Mouse (Mus musculus) A20 (cell line): ENCODE data around the gene Igfbp3.

Experiments
- DNase-seq: peaks from one replicate; pipeline ENCODE4 v3.0.0-alpha.2; 2011; ENCODE audit warnings: low read depth, low spot score

The Igfbp3 gene

DNA sequence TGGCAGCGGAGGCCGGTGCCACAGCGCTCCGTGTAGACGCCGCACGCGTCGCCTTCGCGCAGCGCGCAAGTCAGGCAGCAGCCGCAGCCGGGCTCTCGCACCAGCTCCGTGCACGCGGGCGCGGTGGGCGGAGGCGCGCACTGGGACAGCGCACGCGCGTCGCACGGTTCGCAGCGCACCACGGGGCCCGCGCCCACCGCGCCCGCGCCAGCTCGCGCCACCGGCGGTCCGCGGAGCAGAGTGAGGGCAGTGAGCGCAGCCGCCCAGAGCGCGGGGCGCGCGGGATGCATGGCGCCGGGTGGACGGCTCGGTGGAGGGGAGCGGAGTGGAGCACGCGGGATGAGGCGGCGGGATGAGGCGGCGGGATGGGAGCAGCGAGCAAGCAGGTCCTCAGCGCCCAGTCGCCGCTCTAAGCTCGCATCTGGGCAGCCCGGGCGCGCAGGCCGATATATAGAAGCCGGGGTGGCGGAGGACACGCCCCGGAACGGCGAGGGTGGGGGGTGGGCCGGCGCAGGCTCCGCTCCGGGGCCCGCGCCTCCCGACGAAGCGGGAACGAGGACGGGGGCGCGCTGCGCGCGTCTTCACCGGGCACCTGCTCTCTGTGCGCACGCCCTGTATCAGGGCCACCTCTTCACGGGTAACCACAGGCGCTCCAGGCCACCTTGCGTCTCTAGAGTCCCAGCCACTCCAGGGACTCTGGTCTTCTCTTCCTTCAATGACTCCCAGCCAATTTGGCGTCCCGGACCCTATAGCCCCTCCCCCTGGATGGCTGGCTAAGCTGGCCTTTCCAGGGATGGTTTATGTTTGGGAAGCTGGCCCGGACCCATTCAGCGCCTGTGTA, at the start of gene Igfbp3:
TSS of gene Igfbp3 (minus strand) at position 423 of the 841 bp plus-strand sequence.
- DNase-seq, result no peak

DNA sequence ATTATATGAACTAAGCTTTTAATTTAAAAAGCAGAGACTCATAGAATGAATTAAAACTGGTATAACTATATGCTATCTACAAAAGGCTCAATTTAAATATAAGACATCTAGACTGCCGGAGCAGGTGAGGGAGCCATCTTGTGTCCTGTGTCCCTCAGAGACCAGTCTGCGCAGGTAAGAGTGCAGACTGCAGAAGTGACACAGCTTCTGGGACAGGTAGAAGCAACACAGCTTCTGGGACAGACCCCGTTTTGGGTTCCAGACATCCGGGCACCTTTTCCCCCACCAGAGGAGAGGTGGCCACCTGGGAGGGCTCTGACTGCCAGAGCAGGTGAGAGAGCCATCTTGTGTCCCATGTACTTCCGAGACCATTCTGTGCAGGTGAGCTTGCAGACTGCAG, 37.1 kb upstream of the Igfbp3 start:
- DNase-seq, result no peak

DNA sequence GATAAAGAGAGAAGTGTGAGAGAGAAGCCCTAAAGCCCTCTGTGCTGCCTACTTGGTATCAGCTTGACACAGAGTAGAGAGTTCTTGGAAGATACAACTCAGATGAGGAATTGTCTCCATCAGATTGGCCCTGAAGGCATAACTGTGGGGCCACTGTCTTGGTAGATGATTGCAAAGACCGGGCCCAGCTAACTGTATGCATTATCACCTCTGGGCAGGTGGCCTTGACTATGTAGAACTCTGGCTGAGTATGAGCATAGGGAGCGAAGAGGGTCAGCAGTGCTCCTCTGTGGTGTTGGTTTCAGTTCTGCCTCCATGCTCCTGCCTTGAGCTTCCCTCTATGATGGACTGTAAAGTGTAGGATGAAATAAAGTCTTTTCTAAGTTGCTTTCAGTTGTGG, 36.7 kb upstream of the Igfbp3 start:
- no peak for DNase-seq

DNA sequence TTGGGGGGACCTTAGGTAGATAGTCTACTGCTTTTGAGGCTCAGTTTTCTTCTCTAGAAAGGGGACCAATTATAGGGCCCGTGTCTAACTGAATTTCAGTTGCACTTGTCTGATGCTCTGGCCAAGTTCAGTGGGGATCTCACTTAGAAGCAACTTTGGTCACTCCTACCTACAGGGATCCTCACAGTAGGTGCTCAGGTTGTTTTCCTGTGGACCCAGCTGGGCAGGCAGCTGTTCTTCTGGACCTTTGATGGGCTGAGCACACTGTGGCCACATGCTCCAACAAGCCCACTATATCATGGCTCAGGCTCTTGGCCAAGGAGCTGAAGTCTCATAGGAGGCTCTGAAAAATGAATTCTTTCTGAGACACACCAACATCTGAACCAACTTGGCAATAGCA, 31.1 kb upstream of the Igfbp3 start:
- DNase-seq, result no peak

DNA sequence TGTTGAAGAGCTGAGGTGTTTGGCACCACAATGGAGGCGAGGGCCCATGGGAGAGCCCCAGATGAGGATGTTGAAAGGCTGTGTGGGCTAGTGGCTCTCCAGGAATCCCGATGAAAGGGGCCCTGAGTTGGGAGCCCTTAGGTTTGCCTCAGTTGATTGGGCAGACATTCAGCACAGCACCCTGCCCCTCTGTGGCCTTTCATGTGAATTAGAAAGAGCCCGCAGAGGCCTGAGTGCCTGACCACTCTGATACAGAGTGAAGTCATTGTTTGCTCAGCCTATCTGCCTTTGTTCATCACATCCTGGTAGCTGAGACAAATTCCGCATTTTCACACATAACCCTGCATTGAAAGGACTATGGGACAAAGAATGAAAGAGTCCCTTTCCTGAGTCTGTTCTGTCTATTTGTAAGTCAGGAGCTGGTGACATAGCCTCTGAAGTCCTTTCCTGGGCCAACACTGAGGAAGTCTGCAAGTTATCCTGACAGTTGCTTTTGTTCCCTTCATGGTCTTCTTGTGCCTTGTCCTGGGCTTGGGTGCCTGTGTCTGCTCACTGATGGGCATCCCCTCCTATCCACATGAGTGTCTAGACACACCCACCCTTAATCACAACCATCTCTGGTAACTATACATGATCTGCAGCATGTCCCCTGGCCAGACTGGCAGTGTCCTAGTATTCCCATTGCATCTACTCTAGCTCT, 25.5 kb upstream of the Igfbp3 start:
- no peak for DNase-seq

DNA sequence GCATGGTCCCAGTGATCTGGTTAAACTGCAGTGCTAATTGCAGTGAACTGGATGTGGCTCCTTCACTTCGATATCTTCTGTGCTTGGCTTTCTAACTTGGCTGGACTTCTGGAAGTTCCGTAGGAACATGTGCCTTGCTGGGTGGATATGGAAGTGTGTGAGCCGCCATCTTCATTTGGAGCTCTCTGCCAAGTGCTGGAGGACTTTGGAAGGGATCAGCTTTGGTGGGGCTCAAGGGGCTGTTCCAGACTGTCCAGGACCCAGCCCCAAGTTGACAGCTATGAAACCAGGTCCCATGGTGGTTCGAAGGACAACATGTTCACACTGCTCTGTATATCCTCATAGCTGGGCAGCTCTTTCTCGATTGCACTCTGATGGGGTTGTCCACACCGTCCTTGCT, 24.8 kb upstream of the Igfbp3 start:
- DNase-seq, result no peak

DNA sequence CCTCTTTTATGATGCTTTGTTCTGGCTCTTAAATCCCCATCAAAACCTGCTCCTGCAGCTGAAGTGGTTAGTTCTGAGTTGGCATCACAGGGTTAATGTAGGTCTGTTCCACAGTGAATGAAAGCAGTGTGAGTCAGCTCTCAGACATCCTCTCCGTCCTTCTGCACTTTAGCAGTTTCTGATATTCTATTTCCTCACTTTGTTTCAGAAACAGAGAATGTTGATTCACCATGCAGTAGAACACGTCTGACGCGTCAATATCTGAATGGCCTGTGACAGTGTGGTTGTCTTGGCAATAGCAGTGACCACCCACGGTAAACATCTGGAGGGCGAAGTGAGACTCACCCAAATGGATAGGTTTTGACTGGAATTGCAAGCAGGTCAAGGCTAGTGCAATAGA, 24.0 kb upstream of the Igfbp3 start:
- DNase-seq, result no peak

DNA sequence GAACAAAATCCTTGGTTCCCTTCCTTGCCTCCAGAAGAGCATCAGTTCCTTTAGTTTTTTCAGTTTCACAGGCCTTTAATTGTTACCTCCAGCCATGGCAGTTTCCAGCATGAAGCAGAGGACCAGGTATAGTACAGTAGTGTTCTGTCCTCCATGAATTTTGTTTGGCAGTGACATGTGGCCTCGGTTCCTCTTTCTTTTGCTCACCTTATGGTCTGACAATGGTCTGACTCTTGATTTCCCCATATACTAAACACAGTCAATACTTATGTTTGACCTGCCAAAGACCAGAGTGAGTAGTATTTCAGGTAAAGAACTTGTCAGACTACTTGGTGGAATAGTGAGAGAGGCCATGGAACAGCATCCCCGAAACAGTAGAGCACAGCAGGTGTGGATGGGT, 23.0 kb upstream of the Igfbp3 start:
- DNase-seq, result no peak

DNA sequence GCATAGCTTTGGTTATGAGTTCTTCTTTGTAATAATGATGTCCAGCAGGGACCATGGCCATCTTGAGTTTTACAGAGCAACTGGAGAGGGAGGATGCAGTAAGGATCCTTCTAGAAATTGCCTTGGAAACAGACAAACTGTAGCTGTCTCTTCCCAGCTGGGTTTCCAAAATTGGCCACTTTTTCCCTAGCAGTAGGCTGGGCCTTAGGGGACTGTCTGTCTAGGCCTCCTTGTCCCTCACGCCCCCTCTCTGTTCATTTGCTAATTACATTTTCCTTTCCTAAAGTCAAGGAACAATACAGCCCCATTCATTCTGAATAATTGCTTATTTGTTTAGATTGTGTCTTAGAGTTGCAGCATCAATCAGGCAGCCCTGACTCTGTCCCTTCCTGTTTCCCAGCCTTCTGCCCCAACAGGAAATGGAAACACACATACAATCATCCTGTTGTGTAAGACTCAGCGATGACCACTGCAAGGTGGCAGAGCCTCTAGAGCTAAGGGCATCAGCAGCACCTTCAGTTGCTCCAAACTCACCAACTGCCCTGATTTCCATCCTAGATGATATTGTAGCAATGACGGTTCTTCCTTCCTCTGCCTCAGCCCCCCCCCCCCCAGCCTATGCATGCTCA, 21.4 kb upstream of the Igfbp3 start:
- DNase-seq, result no peak

DNA sequence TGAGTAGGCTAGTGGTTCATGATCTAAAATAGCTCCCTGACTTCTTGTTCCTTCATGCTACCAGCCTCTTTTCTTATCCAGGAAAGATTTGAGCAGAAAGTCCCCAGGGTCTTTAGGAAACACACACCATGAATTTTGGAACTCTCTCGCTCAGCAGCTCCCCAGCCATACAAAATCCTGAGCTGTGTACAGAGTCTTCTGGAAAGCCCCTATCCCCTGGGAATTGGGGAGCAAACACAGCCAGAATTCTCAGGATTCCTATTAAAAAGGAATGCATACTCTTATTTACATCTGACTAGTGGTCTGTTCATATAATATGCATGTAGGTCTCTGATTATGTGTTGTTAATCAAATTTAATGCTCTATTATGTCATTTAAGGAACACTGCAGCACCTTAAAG, 20.7 kb upstream of the Igfbp3 start:
- DNase-seq, result no peak

DNA sequence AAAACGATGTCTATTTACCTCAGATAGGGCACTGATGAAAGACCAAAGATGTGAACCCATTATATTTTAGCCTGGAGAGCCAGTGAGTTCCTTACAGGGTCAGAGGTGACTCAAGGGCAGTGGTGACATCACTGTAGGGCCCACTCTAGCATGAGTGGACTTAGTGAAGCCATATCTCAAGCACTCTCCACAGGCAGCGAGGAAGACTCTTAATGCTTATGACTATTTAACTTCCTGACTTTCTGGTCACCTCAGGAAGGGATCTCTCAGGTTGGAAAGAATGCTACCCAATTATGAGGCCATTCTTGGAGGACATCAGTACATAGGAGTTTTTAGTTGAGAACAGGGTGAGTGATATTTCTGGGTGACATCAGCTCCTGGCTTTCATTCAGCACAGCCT, 19.6 kb upstream of the Igfbp3 start:
- DNase-seq, result no peak

DNA sequence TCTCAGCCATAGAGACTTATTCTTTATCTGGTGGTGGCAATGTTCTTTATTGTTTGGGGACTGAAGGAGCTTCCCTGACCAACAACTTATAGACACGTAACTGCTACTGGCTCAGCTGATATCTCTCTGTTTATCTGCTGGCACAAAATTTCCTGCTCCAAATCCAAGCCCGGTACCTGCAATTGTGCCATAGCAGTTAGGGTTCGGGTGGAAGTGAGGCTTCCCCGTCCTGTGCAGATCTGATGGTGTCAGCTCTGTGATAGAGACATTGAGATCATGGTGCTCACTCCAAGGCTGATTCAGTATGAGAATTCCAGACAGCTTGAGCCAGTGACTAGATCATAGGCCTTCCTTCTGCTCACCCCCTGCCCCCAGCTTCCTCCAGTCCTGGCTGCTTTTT, 18.2 kb upstream of the Igfbp3 start:
- no peak for DNase-seq

DNA sequence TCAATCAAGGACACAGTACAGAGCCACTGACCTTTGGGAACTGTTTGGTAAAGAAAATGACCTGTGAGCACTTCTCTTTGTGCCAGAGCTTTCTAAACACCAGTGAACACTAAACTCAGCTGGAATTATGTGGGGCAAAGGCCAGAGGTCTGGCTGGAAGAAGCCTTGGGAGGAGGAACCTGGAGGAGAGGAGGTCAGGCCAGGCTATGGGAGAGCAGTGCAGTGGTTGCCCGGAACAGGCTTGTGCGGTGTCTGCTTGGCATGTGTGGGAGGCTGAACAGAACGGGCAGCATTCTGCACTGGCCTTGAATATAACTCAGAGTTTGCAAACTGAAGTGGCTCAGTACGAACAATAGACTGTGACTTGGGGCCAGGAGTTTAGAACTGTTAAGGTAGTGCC, 16.3 kb upstream of the Igfbp3 start:
- DNase-seq, result no peak

DNA sequence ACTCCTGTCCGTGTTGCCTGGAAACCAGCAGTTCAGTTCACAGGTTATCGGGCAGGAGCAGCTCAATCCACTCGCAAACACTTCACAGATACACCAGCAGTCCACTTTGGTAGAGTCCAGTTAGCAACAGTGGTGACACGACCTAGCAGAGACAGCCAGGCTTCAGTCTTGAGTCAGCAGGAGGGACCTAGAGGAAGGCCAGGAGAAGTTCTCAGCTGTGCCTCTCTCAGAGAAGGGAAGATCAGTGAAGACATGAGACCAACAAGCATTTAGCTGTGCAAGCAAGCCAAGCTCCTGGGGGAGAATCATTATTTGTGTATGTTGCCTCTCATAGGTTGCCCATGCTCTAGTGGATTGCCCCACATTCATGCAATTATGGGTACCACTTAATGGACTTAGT, 14.4 kb upstream of the Igfbp3 start:
- no peak for DNase-seq

DNA sequence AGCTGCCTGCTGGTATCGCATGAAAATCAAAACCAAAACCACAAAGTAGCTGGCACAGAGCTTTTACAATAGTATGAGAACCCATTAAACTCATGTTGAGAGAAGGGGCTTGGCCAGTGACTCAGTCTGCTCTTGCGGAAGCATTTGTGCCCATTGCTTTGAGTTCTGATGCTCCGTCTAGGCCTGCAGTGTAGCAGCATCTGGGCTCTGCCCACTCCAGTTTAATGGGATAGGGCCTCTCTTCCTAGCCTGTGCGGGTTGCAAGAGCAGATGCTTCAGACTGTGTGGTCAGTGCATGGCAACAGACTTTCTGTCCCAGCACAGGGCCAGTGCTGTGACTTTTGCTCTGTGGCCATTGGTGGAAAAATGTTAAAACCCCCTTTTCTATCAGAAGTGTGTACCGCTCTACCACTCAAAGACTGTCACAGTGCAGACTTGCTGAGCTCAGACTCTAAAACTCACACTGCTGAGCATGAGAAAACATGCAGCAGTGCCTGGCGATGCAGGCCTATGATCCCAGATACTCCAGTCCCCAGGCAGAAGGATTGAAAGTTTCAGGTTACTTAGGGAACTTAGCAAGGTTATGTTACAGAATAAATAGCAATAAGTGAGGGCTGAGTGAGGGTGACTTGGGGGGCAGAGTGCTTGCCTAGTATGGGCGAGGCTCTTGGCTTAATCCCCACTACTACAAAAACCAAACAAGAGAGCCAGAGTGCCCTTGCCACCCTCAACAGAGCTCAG, 13.3 kb upstream of the Igfbp3 start:
- no peak for DNase-seq

DNA sequence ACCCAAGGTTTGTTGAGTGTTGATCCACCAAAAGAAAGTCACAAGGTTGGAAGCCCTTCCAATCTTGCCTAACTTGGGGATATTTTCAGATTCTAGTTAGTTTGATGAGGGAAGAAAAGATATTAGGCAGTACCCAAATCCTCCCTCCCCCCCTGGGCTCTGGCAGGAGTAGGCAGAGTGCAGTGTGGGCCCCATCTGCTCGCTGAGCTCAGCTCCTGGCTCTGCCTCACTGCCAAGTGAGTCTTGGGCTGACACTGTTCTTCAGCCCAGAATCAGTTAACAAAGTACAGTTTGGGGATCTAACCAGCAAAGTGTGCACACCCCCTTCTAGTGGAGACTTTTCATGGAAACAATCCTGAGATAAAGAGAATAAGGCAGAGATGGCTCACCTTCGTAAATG, 12.5 kb upstream of the Igfbp3 start:
- DNase-seq, result no peak

DNA sequence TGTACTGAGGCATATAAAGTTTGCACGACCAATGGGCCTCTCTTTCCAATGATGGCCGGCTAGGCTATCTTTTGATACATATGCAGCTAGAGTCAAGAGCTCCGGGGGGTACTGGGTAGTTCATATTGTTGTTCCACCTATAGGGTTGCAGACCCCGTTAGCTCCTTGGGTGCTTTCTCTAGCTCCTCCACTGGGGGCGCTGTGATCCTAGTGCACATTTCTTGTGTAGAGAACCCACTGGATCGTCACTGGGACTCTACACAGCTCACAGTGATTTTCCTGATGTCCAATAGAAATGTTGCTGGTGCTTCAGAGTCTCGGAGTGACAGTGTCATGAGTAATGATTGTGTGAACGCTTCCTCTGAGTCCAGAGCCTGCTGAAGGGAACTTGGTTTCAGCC, 8.1 kb upstream of the Igfbp3 start:
- peak; percentile 11 for DNase-seq

DNA sequence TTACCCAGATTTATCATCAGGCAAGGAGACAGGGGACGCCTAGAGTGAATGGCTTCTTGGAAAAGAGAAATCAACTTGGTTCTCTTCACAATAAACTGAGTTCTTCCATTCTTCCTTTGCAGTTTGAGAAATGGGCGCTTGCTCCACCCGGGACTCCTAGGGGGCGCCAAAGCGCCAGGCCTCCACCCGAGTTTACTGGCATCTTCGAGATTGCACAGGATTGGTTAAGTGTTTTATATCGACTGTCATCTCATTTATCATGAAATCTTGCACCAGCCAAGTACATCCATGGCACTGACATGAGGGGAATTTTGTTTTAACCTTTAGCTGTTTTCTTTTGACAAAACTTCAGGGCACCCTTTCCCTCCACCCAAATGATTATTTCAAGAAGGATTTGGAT, 2.0 kb upstream of the Igfbp3 start:
- DNase-seq, result peak; percentile 18

DNA sequence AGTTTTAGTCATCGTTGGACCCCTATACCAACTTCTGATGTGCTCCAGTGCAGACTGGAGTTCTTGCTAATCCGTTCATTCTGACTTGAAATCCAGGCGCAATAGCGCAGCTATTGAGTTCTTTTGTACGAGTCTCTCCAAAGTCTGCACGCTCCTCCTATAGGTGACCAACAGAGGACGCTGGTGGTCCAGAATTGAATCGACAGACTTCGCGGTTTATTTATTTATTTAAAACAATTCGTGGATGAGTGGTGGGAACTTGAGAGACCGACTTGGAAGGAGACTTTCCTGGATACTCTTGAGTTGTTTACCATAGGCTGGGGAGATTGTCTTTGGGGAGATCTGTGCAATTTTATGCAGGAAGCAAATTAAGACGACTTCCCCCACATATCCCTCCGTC, 1.0 kb upstream of the Igfbp3 start:
- no peak for DNase-seq

DNA sequence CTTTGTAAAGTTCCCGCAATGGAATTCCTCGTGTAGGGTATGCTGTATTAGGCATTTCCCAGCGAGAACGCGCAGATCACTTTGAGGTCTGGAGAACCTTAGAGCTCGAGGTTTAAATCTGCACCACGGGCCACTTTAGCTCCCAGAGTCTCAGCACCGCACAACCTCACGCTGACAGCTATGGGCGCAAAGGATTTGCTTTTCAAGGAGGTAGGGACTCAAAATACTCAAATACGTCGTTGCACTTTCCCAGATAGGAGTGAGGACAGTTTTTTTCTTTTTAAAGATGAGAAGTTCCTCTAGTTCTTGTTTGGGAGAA, 578 bp upstream of the Igfbp3 start:
- no peak for DNase-seq

DNA sequence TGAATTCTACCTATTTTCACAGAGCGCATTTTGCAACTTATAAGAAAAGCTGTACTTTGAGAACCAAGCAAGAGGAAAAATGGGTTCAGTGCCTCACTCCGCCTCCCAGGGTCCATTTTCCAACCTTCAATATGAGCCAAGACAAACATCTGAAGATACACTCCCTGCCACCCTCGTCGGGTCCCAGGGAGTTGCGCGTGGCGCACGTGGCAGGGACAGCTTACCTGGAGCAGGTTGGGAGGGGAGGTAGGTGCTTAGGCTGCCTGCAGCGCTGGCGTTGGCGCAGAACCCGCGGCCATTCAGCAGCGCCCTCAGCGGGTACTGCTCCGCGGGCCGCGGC, 592 bp downstream of the Igfbp3 start:
- no peak for DNase-seq

DNA sequence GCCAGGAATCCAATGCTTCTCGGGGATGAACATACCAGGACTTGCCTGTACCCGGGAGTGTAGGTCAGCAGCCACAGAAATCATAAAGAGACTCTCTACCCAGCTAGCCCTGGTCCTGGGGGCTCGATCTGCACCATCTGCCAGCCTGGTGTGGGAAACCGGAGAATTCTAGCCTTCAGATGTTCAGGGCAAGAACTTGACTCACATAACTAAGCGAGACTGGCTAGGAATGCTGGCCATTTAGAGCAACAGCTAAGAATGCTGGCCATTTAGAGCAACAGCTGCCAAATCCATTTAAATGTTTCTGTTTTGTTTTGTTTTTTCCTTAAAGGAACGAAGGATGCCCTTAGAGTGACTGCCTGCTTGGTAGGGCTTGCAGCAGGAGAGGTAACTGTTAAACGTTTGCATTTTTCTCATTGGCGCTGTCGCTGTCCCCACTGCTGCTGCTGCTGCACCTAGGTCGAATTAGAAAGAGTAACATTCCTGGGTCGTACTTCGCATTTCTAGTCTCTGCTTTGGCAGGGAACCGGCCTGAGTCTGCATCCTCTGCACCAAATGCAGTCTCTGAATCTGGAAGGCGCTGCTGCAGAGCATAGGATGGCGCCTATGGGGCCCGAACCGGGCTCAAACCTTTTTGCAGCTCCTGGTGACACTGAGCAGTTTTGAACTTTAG, 1.5 kb downstream of the Igfbp3 start:
- DNase-seq, result no peak
